Mouse (Mus musculus): ENCODE measurements at regions not wholly inside any gene's neighbourhood (a gene's known extent, or its start where the extent isn't known, plus 50 kb on each side); places are given as distances from the start of the nearest gene placed in this dataset.

DNA sequence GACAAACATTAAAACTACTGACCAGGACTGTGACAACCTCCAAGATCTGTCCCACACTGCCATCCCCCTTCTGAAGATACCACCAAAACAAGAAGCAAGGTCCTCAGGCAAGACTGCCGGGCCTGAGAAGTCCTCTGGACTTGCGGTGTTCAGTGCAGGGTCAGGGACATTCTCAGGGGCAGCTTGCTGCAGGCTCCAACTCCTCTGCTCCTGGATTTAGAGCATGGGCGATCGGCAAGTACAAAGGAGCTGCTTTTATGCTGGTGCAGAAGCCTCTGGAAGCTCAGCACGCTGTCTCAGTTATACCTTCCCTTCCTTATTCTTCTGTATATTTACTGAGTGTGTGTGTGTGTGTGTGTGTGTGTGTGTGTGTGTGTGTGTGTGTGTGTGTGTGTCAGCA is 103.2 kb downstream of the Fam114a2 start:
- no peak for TF ChIP-seq CTCF (IDR thresholded peaks at IDR 0.05; ENCODE audit: control insufficient read depth, insufficient read depth, insufficient replicate concordance, low read depth, low read length)
- TF ChIP-seq POLR2A (IDR thresholded peaks at IDR 0.05; ENCODE audit: control insufficient read depth, low read depth, low read length): no peak
